Mouse (Mus musculus) ovary, postnatal 36 days (tissue): Measurements from ENCODE around the gene Tns4.

Source experiments
- DNase-seq: peaks from one replicate; pipeline ENCODE4 v3.0.0; 2022; ENCODE audit warnings: low spot score, mixed read lengths

Gene Tns4

DNA sequence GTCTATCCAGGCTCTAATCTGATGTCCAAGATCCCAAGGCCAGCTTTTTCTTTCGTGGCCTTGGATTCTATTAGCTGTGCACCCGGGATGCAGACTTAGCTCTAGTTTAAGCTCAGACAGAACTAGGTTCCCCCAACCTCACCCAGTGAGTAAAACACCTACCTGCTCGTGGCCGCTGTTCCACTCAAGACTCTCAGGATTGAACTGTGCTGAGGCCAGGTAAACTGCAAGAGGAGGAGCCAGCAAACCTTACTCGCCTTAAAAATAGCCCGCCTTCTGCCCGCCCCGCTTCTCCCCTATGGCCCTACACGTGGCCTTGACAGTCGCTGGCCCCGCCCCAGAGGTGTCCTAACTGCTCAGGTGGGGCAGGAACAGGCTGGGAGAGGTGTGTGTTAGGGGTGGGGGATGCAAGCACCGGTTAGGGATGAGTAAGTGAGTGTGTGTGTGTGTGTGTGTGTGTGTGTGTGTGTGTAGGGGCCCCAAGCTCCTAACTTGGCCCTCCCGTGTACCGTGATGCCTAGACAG is at the start of gene Tns4:
Gene Tns4 (minus strand): TSS at position 230 of the 525 bp plus-strand sequence.
- DNase-seq = no peak

DNA sequence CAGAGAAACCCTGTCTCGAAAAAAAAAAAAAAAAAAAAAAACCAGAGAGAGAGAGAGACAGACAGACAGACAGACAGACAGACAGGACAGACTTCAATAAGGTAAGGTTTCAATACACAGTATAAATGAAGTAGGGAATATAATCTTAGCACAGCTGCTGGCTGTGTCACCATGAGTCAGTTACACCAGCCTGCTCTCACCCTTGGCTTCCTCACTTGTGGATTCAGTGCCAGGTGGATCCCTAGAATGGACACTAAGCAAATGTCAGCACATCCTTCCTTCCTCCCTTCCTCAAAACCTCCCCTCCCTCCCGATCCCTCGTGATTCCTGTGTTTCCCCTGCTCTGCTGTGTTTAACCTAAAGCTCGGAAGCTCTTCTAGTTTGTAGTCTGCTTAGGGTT is 48.3 kb upstream of the Tns4 start:
- DNase-seq = no peak

DNA sequence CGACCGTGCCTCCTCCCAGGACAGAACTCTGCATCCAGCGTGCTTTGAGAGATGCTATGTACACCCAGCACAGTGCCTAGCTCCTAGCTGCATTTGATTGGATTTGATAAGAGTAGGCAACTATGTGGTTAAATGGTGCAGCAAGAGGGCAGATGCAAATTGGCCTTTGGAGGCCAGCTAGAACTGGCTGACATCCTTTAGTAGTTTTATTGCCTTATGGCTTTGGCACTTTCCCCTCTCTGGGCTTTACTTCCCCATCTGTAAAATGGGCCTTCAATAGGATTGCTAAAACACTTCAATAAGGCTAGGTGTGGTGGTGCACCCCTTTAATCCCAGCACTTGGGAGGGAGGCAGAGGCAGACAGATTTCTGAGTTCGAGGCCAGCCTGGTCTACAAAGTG is 47.9 kb upstream of the Tns4 start:
- no peak for DNase-seq

DNA sequence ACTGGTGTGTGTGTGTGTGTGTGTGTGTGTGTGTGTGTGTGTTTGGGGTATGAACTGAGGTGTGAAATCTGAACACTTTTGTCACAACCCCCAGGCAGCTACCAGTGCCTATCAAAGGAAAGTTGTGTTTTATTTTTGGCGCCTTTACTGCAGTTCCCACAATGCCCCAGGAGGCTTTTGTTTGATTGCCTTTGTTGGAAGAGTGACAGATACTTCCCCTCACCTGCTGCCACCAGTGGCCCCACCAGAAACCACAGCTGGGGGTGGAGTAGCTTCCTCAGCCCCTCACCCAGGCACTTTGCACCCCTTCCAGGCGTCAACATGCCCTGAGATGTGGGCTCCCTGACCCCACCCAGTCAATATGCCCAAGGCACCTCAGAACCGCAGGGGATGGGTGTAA is 47.3 kb upstream of the Tns4 start:
- no peak for DNase-seq

DNA sequence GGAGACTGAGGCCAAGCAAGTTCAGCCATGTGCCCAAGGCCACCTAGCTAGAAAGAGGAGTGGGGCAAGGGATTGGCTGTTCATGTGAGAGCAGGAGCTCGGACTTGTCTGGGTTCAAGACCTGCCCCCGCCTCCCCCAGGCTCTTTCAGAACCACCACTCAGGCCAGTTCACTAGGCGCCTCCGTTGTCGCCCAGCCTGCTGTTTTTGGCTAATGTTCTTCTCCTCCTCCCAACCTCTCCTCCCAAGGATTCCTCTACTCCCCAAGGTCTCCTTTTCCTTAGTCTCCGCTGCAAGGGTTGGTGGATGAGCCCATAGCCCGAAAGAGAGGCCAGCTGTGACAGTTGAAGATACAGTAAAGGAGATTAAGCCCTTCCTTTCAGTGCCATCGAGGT is 45.9 kb upstream of the Tns4 start:
- DNase-seq = peak; percentile 47

DNA sequence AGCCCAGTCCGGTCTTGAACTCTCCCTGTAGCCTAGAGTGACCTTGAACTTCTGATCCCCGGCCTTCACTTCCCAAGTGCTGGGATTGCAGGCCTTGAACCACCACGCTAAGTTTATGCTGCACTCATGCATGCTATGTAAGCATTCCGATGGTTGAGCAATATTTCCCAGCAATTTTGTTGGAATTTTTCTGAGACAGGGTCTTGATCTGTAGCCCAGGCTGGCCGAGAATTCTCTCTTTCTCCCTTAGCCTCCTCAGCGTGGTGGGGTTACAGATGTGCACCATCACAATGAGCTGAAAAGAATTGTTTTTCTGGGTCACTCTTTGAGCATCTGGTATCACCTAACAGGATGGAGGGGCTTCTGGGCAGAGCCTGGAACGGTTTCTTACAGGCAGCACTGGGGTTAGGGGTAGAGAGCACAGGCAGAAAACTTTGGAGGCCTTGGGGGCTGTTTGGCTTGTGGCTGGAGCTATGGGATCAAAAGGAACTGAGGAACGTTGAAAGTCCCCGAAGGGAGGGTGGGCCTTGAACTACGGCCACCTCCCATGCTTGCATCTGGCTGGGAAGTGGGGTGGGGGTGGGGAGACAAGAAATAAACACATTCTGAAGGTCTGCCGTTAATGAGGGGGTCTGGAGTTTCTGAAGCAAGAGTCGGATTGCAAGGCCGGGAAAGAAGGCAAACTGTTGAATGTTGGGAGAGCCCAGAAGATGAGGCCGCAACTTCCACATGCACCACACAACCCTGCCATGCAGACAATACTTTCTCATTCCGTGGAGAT is 45.4 kb upstream of the Tns4 start:
- no peak for DNase-seq

DNA sequence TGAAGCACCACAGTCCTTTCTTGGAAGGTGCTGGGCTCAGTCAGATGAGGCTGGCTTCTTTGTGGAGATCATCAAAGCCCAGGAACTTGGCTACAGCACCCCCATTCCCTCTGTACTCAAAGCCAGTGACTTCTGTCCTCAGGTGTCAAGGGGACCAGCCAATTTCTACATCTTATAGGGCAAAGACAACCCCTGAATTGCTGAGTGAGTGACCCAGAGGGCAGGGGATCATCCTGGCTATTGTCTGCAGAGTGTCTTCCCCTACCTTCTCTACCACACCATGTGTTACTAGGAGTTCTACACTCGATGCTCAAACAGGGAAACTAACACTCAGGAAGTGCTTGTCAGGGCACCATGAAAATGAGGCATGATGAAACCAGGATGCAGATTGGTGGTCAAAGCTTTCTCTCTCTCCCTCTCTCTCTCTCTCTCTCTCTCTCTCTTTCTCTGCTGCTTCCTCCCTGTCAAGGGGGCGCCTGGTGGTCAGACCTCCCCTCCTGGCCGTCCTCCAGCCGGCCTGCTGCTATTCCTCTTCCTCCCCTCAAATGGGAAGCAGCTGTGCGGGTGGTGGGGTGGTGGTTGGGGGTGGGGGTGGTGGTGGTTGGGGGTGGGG is 44.3 kb upstream of the Tns4 start:
- no peak for DNase-seq

DNA sequence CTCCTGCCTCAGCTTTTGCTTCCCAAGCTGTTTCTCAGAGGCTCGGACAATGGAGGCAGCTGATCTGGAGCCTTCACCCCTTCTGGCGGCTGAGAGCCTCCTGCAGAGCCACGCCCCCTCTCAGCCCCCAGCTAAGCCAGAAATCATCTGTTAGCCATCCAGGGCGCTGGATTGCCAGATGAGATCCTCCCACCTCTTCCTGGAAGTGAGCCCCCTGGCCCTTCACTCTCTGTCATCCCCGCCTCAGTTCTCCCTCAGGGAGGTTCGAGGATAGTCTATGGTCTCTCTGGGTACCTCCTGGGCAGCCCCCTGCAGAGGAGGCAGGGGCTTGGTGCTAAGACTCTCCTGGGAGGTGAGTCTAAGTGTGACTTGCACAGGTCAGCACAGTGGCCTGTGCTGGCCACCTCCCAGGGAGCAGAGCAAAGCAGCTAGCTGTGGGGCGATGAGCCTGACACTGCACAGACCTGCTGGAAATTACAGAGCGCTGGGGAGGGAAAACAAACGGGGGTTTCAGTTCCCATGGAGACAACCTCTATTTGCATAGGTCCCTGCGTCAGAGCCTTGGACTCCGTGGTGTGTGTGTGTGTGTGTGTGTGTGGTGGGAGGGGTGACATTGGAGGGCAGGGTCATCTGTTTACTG is 43.1 kb upstream of the Tns4 start:
- DNase-seq = peak; percentile 62

DNA sequence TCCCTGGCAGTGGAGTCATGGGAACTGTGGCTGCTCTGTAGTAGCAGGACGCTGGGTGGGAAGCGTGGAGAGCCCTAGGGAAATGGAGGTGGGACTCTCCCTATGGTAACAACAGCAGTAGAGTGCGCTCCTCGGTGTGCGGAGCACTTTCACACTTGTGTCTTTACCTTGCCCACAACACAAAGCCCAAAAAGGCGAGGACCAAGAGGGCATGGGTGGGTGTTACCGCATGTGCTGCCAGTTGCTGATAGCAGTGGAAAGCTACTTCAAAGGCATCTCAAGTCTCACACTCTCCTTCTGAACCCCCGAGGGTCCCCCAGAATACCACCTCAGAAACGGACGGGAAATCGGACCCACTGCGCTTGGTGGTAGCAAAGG is 42.3 kb upstream of the Tns4 start:
- DNase-seq = no peak

DNA sequence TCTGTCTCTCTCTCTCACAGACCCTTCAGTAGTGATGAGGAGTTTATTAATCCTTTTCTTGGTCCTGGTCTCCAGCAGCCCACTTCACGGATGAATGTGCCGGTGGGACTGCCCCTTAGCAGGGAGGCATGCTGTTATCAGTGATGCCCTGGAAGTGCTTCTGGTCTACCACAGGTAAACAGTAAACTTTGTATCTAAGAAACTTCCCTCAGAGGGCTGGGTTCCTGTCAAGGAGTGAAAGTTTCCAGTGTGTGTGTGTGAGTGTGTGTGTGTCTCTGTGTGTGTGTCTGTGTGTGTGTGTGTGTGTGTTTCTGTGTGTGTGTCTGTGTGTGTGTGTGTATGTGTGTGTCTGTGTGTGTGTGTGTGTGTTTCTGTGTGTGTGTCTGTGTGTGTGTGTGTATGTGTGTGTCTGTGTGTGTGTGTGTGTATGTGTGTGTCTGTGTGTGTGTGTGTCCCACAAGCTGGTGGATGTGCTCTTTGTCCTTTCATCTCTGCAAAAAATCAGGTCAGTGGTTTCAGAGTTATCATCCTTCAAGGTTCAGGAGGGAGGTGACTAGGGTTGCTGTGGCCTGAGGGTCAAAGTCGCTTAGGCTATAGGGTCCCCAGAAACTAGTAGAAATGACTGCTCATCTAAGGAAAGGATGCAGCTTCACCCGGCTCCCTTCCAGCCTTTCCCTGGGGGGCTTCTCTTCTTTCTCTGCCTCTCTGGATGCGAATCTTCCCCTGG is 41.8 kb upstream of the Tns4 start:
- DNase-seq = no peak

DNA sequence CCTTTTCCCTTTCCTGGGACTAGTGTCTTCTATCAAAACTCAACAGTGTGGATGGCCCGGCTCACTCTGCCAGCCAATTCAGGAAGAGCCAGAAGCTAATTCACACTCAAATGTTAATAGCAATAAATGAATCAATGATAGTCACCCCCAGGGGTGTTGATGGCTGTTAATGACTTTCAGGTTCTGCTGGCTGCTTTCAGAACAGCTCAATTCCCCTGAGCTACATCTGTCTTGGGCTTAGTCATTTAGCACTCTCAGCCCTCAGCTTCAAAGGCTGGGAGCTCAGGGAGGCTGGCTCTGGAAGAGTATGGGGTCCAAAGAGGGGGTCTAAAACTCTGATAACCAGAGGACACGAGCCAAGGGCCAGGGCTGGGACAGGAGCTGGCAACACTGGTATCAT is 40.2 kb upstream of the Tns4 start:
- DNase-seq = no peak

DNA sequence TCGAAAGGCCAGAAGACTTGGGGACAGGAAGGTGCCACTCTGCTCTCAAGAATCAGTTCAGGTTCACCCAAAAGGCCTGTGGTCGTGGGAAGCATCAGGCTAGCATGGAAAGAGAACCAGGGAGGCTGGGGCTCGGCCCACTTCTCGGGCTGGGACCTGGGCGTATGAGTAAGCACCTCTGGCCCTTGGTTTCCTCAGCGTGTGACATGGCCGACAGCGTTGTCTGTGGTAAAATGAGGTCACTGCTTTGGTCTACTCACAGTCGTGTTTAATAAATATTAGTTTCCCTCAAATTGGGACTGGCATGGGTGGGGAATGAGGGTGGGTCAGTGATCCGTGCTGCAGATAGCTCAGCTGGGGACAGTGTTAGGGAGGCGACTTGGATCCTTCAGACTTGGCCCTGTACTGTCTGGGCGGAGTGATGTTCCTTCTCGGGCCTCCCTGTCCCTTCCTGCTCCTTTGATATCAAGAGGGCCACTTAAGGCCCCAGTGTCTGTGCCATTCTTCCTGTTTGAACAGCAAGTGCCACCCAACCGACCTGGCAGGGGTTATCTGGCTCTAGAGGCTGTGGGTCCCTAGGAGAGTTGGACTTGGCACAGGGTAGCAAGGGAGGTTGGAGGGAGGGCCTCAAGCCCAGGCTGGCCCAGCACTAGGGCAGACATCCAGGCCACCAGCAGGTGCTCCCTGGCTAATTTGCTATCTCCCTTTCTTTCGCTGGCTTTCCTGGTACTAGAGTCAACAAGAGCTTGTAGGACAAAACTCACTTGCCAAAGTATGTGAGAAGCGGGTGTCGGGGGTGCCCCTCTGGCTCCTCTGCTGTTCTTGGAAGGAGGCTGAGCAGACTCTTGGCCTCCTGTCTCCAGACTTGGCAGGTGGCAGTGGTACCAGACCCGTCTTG is 38.9 kb upstream of the Tns4 start:
- DNase-seq = no peak

DNA sequence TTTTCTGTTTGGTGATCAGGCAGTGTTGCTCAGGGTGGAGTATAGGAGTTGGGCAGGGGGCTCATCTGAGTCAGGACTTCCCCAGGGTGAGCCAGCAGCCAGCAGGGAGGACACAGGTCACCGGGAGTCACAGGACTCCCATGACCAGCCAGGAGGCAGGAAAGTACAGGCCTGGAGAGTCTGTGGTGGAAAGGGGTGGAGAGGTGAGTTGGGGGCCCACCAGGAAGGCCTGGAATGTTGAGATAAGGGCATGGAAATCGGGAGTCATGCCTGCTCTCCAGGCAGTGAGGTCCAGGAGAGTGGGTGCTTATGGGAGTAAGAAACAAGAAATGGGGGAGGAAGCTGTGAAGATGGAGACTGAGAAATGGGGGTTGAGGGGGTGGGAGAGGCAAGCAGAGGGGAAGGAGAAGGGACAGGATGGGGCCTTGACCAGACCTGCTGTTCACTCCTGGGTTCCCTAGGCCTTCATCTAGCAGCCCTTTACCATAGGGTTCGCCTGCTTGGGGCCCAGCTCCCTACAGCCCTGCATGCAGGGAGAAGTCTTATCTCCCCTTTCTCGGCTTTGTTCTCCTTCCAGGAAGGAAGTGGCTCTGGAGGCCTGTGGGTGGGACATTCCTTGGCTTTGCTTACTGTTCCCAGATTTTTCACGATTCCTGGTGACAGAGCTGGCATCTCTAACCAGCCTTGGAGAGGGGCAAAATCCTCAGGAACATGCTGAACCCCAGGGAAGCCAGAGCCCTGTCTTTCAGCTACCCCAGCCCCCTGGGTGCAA is 37.6 kb upstream of the Tns4 start:
- DNase-seq = no peak

DNA sequence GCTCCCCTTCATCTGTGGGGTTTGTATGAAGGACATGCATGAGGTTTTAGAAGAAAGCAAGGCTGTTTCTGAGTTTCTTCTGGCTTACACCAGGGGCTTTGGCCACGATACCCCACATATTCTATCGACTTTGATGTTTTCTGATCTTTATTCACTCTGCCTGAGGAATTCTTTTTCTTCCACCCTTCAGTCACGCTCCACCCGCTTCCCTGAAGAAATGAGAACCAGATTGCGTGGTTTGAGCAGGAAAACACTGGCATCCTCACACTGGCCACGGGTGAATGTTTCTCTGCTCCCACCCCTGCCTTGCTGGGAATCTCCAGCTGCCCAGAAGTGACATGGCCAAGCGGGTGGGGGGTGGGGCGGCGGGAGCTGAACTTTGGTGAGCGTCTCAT is 35.5 kb upstream of the Tns4 start:
- no peak for DNase-seq

DNA sequence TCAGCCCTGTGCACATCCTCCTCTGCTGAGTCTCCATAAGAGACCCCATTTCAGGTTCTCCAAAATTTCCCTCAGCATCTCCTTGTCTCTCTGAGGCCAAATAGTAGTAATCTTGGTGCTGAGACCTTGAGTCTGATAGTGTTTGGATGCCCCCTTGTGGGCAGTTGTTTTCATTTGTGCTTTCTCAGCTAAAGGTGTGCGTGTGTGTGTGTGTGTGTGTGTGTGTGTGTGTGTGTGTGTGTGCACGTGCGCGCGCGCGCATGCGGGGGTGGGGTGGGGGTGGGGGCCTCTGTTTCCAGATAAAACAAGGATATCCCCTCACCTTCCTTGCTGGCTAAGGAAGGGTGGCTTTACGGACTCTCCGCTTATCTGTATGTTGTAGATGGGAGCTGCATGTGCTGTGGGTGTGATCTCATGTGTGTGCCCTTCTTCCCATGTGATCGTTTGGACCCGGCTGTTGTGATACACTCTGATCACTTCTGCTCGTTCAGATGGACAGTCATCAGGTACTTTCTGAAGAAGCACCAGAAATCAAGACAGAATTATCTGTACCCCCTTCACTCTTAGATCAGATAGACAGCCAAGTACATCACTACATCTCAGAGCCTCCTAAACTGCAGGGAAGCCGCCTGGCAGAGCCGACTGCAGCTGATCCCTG is 35.0 kb upstream of the Tns4 start:
- no peak for DNase-seq

DNA sequence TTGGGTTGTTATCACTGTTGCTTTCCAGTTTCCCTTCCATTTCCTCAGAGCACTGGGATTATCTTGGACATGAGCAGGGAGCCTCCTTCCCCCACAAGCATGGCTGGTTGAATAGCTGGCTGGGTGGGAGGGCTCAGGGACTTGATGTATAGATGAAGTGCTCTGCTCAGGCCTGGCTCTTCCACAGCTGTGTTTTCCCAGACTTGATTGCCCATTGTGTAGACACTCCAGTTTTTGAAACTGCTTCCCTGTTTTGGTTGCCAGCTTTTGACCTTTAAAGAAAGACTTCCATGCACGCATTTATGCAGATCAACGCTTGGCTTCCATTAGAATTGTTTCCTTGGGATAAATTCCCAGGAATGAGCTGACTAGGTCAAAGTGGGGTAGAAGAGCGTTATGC is 33.6 kb upstream of the Tns4 start:
- no peak for DNase-seq

DNA sequence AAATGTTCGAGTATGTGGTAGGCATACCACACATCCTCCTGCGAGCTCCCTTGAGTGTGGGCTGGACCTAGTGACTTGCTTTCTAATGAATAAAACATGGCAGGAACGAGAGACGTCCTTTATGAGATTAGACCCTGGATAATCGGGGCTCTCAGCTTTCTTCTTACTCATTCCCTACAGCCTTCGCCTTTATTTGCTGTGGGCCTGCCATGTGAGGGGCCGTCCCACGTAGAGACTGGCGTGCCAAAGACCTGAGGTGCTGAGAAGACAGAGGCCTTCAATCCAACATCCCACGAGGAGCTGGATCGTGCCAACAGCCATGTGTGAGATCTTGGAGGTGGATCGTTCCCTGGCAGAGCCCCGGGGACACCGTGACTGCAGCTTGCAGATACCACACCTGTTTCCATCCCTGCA is 32.1 kb upstream of the Tns4 start:
- DNase-seq = no peak

DNA sequence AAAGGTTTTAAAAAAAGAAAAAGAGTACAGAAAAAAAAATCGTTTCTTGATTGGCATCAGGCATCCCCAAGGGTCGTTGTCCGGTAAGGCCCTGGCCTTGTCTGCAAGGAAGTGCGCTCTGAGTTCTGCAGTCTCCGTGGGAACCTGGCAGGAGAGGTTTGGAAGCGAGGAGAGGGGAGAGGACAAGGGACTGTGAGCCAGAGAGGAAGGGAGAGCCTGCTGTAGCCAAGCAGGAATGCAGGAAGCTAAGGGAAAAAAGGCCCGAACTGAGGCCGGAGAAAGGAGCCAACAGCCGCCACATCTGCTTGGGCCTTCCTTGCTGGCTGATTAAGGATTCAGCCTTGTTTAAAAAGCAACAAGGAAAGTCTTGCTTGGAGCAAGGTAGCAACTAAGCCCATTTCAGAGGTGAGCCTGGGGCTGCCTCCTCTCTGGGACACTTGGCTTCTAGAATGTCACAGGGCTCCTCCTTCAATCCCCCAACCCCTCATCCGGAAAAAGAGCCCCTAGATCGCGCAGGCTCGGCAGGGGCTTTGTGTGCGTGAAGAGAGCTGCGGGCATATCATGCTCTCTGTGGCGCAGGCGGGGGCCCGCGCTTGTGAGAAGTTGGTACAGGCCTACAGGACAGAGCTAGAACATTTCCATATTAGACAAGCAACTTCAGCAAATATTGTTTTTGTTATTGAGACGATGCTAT is 31.6 kb upstream of the Tns4 start:
- DNase-seq = no peak

DNA sequence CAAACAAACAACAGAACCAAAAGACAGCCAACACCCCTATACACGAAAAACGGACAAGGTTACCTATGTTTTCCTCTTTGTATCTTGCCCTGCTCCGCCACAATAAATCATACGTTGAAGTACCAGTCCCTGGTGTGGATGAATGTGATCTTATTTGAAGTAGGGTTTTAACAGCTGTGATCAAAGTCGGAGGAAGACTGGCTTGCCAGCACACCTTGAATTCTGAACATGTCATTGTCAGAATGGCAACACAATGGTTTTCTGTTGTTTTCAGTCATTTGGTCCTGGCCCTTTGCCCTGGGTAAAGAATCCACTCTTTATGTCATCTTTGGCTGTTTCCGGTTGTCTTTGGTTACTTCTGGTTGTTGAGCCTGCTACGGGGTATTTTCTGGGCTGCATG is 29.9 kb upstream of the Tns4 start:
- DNase-seq = no peak

DNA sequence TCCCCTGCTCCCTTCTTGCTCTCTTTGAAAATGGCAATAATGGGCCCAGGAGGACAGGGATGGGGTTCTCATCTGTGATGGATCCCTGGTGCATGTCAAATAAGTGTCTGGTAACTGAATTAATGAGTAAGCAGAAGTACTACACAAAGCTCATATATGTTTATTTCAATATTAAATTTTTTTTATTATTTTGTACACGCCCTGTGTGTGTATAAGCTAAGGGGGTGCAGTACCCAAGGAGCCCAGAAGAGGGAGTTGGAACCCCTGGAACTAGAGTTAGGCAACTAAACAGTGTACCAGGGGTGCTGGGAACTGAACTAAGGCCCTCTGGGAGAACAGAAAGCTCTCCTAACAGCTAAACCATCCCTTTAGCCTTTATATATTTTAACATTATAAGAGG is 29.3 kb upstream of the Tns4 start:
- no peak for DNase-seq
